Comparison of ENCODE assay signal across 20 mouse cellular contexts in genomic region chr7:139126549-139126948, GRCm38 (mm10). TPM values are rescaled to one million over a fixed set of nuclear protein-coding genes. Genes with fewer than 3 reads are reported as not detected.
A peak's percentile ranks its signal among the peaks of the same experiment; 100 is the strongest.
DNase-seq lines count a peak whose midpoint lies in the region; ATAC-seq and TF ChIP-seq lines count a peak whose summit lies in the region.
"Had no signal": no experiment of that assay in that cellular context is flagged by ENCODE, and none has a peak within 500 bp of the region (broad histone marks: within the 10 kb centered on the region; RNA-seq: fewer than 3 reads in every experiment).

No protein-coding gene starts in this region.

- peak overlapping the region; percentile 21; the same call in 1 of the 2 replicates for H3K9ac ChIP-seq in forebrain, embryonic 13.5 days
- H3K9ac ChIP-seq in forebrain, embryonic 11.5 days (ENCODE audit: low read length), result no peak overlapping the region
- no peak overlapping the region for H3K9ac ChIP-seq in midbrain, postnatal 0 days (replicated peaks; ENCODE audit: low read length, poor library complexity, severe bottlenecking)
- no peak overlapping the region for H3K9ac ChIP-seq in midbrain, embryonic 16.5 days (ENCODE audit: low read depth, low read length)
- H3K9ac ChIP-seq: heart, embryonic 13.5 days; hindbrain, embryonic 13.5 days had no signal

- TF ChIP-seq CTCF in layer of hippocampus, adult 2 months (conservative IDR thresholded peaks at IDR 0.05), result no peak
- TF ChIP-seq CTCF in midbrain, postnatal 0 days (IDR thresholded peaks at IDR 0.05), result no peak

- ATAC-seq in forebrain, embryonic 13.5 days, result no peak
- ATAC-seq in forebrain, embryonic 11.5 days (replicated peaks; ENCODE audit: low FRiP score), result no peak
- ATAC-seq in frontal cortex, adult (ENCODE audit: low TSS enrichment), result peak; percentile 36; the same call in 1 of the 2 replicates
- ATAC-seq in midbrain, postnatal 0 days (ENCODE audit: low FRiP score), result peak; percentile 58
- no peak for ATAC-seq in midbrain, embryonic 16.5 days
- ATAC-seq: intestine, embryonic 16.5 days had no signal

- peaks cover 23% of the 10 kb centered on the region for H3K4me1 ChIP-seq in forebrain, embryonic 13.5 days
- peaks cover 6% of the 10 kb centered on the region for H3K4me1 ChIP-seq in forebrain, embryonic 11.5 days (replicated peaks; ENCODE audit: control insufficient read depth, insufficient read depth, low read length)
- peaks cover 5% of the 10 kb centered on the region; the same call in 1 of the 2 replicates for H3K4me1 ChIP-seq in midbrain, postnatal 0 days (ENCODE audit: insufficient read depth, low read length)
- peaks cover 7% of the 10 kb centered on the region; the same call in 1 of the 2 replicates for H3K4me1 ChIP-seq in midbrain, embryonic 16.5 days (ENCODE audit: control insufficient read depth, insufficient read depth, low read length)

- H3K27ac ChIP-seq in forebrain, embryonic 13.5 days, result no peak overlapping the region
- no peak overlapping the region for H3K27ac ChIP-seq in forebrain, embryonic 11.5 days (ENCODE audit: low read depth, low read length)
- H3K27ac ChIP-seq in layer of hippocampus, adult 2 months, result peak overlapping the region; percentile 79
- no peak overlapping the region for H3K27ac ChIP-seq in midbrain, postnatal 0 days (ENCODE audit: low read depth, low read length)
- H3K27ac ChIP-seq in midbrain, embryonic 16.5 days (ENCODE audit: low read length), result no peak overlapping the region
- H3K27ac ChIP-seq: embryonic facial prominence, embryonic 10.5 days; heart, embryonic 13.5 days; hindbrain, embryonic 13.5 days had no signal

- H3K27me3 ChIP-seq in forebrain, embryonic 13.5 days, result peaks cover 11% of the 10 kb centered on the region; the same call in 1 of the 2 replicates
- H3K27me3 ChIP-seq in forebrain, embryonic 11.5 days (ENCODE audit: control insufficient read depth, insufficient read depth, low read length), result no peaks in the 10 kb centered on the region
- H3K27me3 ChIP-seq in midbrain, postnatal 0 days (ENCODE audit: insufficient read depth, low read length), result no peaks in the 10 kb centered on the region
- H3K27me3 ChIP-seq in midbrain, embryonic 16.5 days (ENCODE audit: control insufficient read depth, insufficient read depth, low read depth, low read length), result no peaks in the 10 kb centered on the region

- no peak overlapping the region for H3K4me2 ChIP-seq in forebrain, embryonic 13.5 days
- H3K4me2 ChIP-seq in forebrain, embryonic 11.5 days (ENCODE audit: low read depth, low read length, severe bottlenecking), result no peak overlapping the region
- no peak overlapping the region for H3K4me2 ChIP-seq in midbrain, postnatal 0 days (ENCODE audit: low read depth, low read length, poor library complexity, severe bottlenecking)
- no peak overlapping the region for H3K4me2 ChIP-seq in midbrain, embryonic 16.5 days (ENCODE audit: low read length)
- H3K4me2 ChIP-seq: heart, embryonic 13.5 days; hindbrain, embryonic 13.5 days had no signal

- H3K9me3 ChIP-seq in forebrain, embryonic 13.5 days (replicated peaks), result no peaks in the 10 kb centered on the region
- no peaks in the 10 kb centered on the region for H3K9me3 ChIP-seq in forebrain, embryonic 11.5 days (ENCODE audit: control insufficient read depth, low read length)
- H3K9me3 ChIP-seq in midbrain, postnatal 0 days (ENCODE audit: low read length), result no peaks in the 10 kb centered on the region
- H3K9me3 ChIP-seq in midbrain, embryonic 16.5 days (replicated peaks; ENCODE audit: control insufficient read depth, low read length, poor library complexity, severe bottlenecking), result no peaks in the 10 kb centered on the region
- H3K9me3 ChIP-seq: embryonic facial prominence, embryonic 10.5 days; heart, embryonic 13.5 days; hindbrain, embryonic 13.5 days had no signal

- no peak for DNase-seq in forebrain, embryonic 11.5 days (ENCODE audit: low spot score)
- no peak for DNase-seq in frontal cortex, postnatal 36 days (ENCODE audit: low spot score in 2 of 2)
- peak in 1 of 2 experiments; percentile 39 for DNase-seq in layer of hippocampus, adult 2 months (ENCODE audit: low spot score in 2 of 2)
- DNase-seq in layer of hippocampus, postnatal 36 days, result no peak
- peak; percentile 35 for DNase-seq in midbrain, postnatal 0 days (ENCODE audit: low spot score)
- DNase-seq: adrenal gland, postnatal 10 days; cerebellum, adult 11-12 months; cerebellum, adult 9-10 months; gastrocnemius, postnatal 36 days; heart, adult 11 months; heart, postnatal 36 days had no signal

- no peak overlapping the region for H3K4me3 ChIP-seq in forebrain, embryonic 13.5 days
- no peak overlapping the region for H3K4me3 ChIP-seq in forebrain, embryonic 11.5 days (ENCODE audit: low read depth, low read length)
- no peak overlapping the region for H3K4me3 ChIP-seq in layer of hippocampus, adult 2 months
- H3K4me3 ChIP-seq in midbrain, postnatal 0 days (ENCODE audit: low read depth, low read length), result no peak overlapping the region
- H3K4me3 ChIP-seq in midbrain, embryonic 16.5 days (ENCODE audit: low read depth, low read length), result no peak overlapping the region
- H3K4me3 ChIP-seq: embryonic facial prominence, embryonic 10.5 days; heart, embryonic 13.5 days; hindbrain, embryonic 13.5 days had no signal

- H3K36me3 ChIP-seq in forebrain, embryonic 13.5 days (ENCODE audit: poor library complexity, severe bottlenecking), result no peaks in the 10 kb centered on the region
- H3K36me3 ChIP-seq in forebrain, embryonic 11.5 days (ENCODE audit: control insufficient read depth, insufficient read depth, low read length), result no peaks in the 10 kb centered on the region
- H3K36me3 ChIP-seq in midbrain, postnatal 0 days (ENCODE audit: insufficient read depth, low read length), result peaks cover 3% of the 10 kb centered on the region; the same call in 1 of the 2 replicates
- H3K36me3 ChIP-seq in midbrain, embryonic 16.5 days (ENCODE audit: control insufficient read depth, insufficient read depth, low read length), result no peaks in the 10 kb centered on the region
- H3K36me3 ChIP-seq: embryonic facial prominence, embryonic 10.5 days; heart, embryonic 13.5 days; hindbrain, embryonic 13.5 days had no signal

- WGBS in forebrain, embryonic 13.5 days, result 75% methylated on average over 7 of the region's 7 CpGs
- WGBS in forebrain, embryonic 11.5 days, result 87% methylated on average over 7 of the region's 7 CpGs
- WGBS in midbrain, postnatal 0 days, result 66% methylated on average over 7 of the region's 7 CpGs
- 68% methylated on average over 7 of the region's 7 CpGs for WGBS in midbrain, embryonic 16.5 days

RNA-seq across cellular contexts. Expression of gene Dpysl4, which starts 40.7 kb away (rescaled TPM):
- polyA plus RNA-seq in forebrain, embryonic 13.5 days (2015; fragmentation: Nextera tagmentation; extraction: Ambion mirVana), result 106 and 141 TPM in 2 replicates
- polyA plus RNA-seq in forebrain, embryonic 11.5 days (2014; fragmentation: Nextera tagmentation; extraction: Ambion mirVana), result 113 and 125 TPM in 2 replicates
- total RNA-seq in layer of hippocampus, adult 2 months (2021), result 10 to 100 TPM; 51.5 to 52.0 TPM
- total RNA-seq in layer of hippocampus, postnatal 36 days (2021), result 10 to 100 TPM; 48.3 to 58.7 TPM
- 172 and 180 TPM in 2 replicates for total RNA-seq in midbrain, postnatal 0 days (2014; rRNA removed)
- polyA plus RNA-seq in midbrain, postnatal 0 days (2015; fragmentation: Nextera tagmentation; extraction: Ambion mirVana), result 164 and 167 TPM in 2 replicates
- polyA plus RNA-seq in midbrain, embryonic 16.5 days (2015; fragmentation: Nextera tagmentation; extraction: Ambion mirVana), result 176 and 181 TPM in 2 replicates
- total RNA-seq: MEL had no signal
- polyA plus RNA-seq: C2C12 had no signal

Comparison
In these comparisons a context has a peak if more than half of its experiments do, and no peak if none do; other contexts are left out.
1. ATAC-seq: peak in frontal cortex, adult (single experiment) and midbrain, postnatal 0 days (single experiment); none in forebrain, embryonic 13.5 days (single experiment), forebrain, embryonic 11.5 days (single experiment) and midbrain, embryonic 16.5 days (single experiment).